Mouse (Mus musculus) forebrain, embryonic 10.5 days (tissue): ENCODE data around the gene Zfp3. TPM values are rescaled to one million over a fixed set of nuclear protein-coding genes. Genes with fewer than 3 reads are reported as not detected.

Experiments
- DNase-seq: peaks from one replicate; pipeline ENCODE4 v3.0.0-alpha.2; 2017; ENCODE audit warnings: low spot score; ENCODE audit errors: extremely low spot score
- H3K27ac ChIP-seq: fragments of 300-500 bp; sonication (generic); 2 replicates; pipeline ENCODE4 v1.5.1; 2016; ENCODE audit warnings: mild to moderate bottlenecking
- H3K27me3 ChIP-seq: fragments of 300-500 bp; sonication (generic); 2 replicates; pipeline ENCODE4 v1.6.1; 2016; ENCODE audit warnings: mild to moderate bottlenecking; ENCODE audit not compliant: poor library complexity, severe bottlenecking
- H3K36me3 ChIP-seq: fragments of 300-500 bp; sonication (generic); replicated peaks from 2 replicates; pipeline ENCODE4 v1.6.1; 2016; ENCODE audit warnings: mild to moderate bottlenecking, moderate library complexity
- H3K4me1 ChIP-seq: fragments of 300-500 bp; sonication (generic); 2 replicates; pipeline ENCODE4 v1.6.1; 2016
- H3K4me3 ChIP-seq: fragments of 300-500 bp; sonication (generic); 2 replicates; pipeline ENCODE4 v1.5.1; 2016; ENCODE audit warnings: mild to moderate bottlenecking, moderate library complexity
- H3K9me3 ChIP-seq: fragments of 300-500 bp; sonication (generic); 2 replicates; pipeline ENCODE4 v1.6.1; 2016; ENCODE audit warnings: mild to moderate bottlenecking, moderate library complexity
- WGBS: fragments of 180-500 bp; shearing (Covaris S2); methylation state at CpG from one replicate; pipeline ENCODE4 v1.1.7; 2016; 5-methylcytosine and 5-hydroxymethylcytosine counted together
- microRNA-seq: library from miRNA; unstranded; fragments of <30 nt; microRNA quantifications from one replicate; pipeline ENCODE4, GENCODE M21; 2017
- polyA plus RNA-seq: library from polyadenylated mRNA; unstranded; fragments of >200 nt; fragmentation: Nextera tagmentation; extraction: Ambion mirVana; gene quantifications from 2 replicates; pipeline ENCODE4 v1.2.1, GENCODE M21; 2016

Zfp3 gene
- polyA plus RNA-seq, 1 experiment from 2014 or later, result 7.4 TPM

DNA sequence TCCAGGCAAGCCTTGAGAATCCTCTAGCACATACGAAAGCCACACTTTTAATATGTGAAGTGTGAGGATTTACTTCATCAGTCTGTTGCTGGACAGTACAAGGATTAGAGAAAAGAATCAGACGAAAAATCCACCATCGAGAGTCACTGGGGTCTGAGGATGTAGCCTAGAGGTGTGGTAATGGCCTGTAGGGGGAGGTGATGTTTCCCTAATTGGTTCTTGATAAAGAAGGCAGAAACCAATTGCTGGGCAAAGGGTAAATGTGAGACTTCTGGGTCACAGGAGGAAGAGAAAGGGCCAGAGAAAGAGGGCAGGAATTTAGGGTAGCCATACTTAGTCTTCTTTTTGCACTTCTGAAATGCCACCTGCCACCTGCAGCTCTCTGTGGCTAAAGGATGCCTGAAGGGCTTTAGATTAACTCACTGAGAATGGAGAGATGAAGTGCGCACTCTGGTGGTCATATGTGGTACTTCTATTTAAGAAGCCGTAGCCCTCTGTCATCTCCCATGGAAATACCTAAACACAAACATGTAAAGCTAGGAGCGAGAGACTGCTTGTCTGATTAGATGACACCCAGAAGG is 51.6 kb downstream of the Zfp3 start:
- Histone ChIP-seq H3K36me3 (no peaks in the 10 kb centered on the region), H3K27me3 (no peaks in the 10 kb centered on the region), H3K4me3 (no peak overlapping the region), H3K4me1 (no peaks in the 10 kb centered on the region; the same call in 1 of the 2 replicates), H3K27ac (no peak overlapping the region), H3K9me3 (no peaks in the 10 kb centered on the region)
- peak; percentile 43 for DNase-seq
- WGBS, result 30% methylated on average over 6 of the region's 6 CpGs

DNA sequence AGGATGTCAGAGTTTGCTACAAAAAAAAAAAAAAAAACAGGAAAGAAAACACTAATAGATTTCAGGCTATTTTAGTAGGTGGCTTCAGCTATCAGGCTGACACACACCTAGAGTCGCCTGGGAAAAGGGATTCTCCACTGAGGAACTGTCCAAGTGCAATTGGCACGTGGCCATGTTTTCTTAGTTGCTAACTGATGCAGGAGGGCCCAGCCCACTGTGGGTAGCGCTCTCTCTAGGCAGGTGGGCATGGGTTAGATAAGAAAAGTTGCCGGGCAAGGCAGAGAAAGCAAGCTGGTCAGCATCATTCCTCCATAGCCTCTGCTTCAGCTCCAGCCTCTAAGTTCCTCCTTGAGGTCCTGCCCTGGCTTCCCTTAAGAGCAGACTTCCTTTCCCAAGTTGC is 52.8 kb downstream of the Zfp3 start:
- DNase-seq, result no peak
- 87% methylated on average over 4 of the region's 4 CpGs for WGBS
- Histone ChIP-seq H3K4me1 (no peaks in the 10 kb centered on the region), H3K4me3 (no peak overlapping the region), H3K27me3 (no peaks in the 10 kb centered on the region), H3K9me3 (no peaks in the 10 kb centered on the region), H3K27ac (no peak overlapping the region), H3K36me3 (no peaks in the 10 kb centered on the region)

DNA sequence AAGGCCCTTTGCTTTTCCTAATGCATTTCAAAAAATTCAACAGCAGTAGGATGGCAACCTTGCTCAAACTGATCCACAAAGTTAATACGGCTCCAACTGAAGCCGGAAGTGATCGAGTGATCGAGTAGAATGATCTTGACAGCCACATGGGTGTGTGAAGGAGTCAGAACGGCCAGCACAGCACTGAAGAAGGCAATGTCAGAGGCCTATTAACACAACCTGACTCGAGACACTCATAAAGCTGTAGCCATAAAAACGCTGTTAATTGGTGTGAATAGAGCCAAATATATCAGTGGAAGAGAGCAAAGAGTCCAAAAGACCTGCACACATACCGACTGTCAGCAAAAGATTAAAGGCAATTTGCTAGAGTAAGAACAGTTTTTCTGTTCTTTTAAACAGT is 56.1 kb downstream of the Zfp3 start:
- Histone ChIP-seq H3K27me3 (no peaks in the 10 kb centered on the region), H3K27ac (no peak overlapping the region), H3K4me3 (no peak overlapping the region), H3K9me3 (no peaks in the 10 kb centered on the region), H3K4me1 (peaks cover 6% of the 10 kb centered on the region), H3K36me3 (no peaks in the 10 kb centered on the region)
- 89% methylated on average over 8 of the region's 8 CpGs for WGBS
- no peak for DNase-seq

DNA sequence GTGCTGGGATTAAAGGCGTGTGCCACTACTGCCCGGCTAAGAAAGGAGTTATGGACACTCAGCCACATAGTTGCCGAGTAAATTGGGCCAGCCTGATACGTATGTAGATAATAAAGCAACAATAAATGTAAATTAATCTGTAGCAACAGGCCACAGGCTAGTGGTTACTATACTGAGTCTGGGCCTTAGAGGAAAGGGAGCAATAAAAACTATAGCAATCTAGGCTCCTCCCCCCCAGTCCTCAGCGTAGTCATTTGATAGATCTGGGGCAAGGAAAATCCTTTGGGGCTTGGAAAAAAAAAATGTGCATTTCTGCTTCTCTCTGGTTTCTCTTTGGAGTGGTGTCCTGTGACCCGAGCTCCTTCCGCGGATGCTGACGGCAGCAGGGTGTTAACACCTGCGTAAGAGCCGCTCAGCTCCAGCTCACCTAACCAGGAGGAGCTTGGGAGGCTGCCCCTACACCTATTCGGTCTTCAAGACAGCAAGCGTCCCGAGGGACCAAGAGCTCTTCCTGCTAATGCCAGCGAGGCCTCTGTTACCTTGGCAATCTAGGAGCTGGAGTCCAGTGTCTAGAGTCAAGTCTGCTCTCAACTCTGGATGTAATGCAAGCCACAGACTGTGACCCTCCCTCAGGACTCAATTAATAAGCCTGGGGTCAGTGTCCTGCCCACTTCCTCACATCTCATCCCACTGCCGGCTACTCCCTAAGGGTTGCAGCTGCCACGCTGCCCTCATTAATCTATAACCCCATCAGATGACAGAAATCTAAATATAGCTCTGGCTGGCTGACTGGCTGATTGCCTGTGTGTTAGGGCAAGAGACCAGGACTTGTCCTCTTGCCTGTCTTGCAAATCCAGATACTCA is 58.0 kb downstream of the Zfp3 start:
- Histone ChIP-seq H3K27ac (no peak overlapping the region), H3K4me1 (peaks cover 6% of the 10 kb centered on the region), H3K9me3 (no peaks in the 10 kb centered on the region; the same call in 1 of the 2 replicates), H3K4me3 (no peak overlapping the region), H3K36me3 (no peaks in the 10 kb centered on the region), H3K27me3 (no peaks in the 10 kb centered on the region)
- DNase-seq, result no peak
- WGBS, result 72% methylated on average over 17 of the region's 17 CpGs

Small RNAs within 50 kb of the gene (microRNA-seq; reads per million reads assigned to microRNA genes)
- not detected for gene Gm22760

Other genes starting within 250 kb of the Zfp3 start
- gene Vmo1, start 249.6 kb upstream of the Zfp3 start, polyA plus RNA-seq, result 0.22 TPM in 1 of 2 replicates, not detected in the other
- gene Gltpd2, start 245.0 kb upstream of the Zfp3 start, polyA plus RNA-seq, result 0.15 and 0.54 TPM in 2 replicates
- 1,074 and 1,112 TPM in 2 replicates for gene Psmb6, start 238.8 kb upstream of the Zfp3 start, polyA plus RNA-seq
- gene Gm40193, start 231.3 kb upstream of the Zfp3 start, polyA plus RNA-seq, result not detected in 2 replicates
- gene Pld2, start 224.1 kb upstream of the Zfp3 start, polyA plus RNA-seq, result 2.7 and 3.1 TPM in 2 replicates
- 12.5 and 12.7 TPM in 2 replicates for gene Mink1, start 201.3 kb upstream of the Zfp3 start, polyA plus RNA-seq
- gene 4930544D05Rik, start 148.4 kb upstream of the Zfp3 start, polyA plus RNA-seq, result not detected in 2 replicates
- not detected in 2 replicates for gene Chrne, start 145.0 kb upstream of the Zfp3 start, polyA plus RNA-seq
- 0.56 and 1.00 TPM in 2 replicates for gene Gp1ba, start 125.1 kb upstream of the Zfp3 start, polyA plus RNA-seq
- 71.3 and 79.9 TPM in 2 replicates for gene Rnf167, start 117.0 kb upstream of the Zfp3 start, polyA plus RNA-seq
- gene Slc25a11, start 116.7 kb upstream of the Zfp3 start, polyA plus RNA-seq, result 138 TPM in 2 replicates
- 1,843 and 1,871 TPM in 2 replicates for gene Pfn1, start 109.6 kb upstream of the Zfp3 start, polyA plus RNA-seq
- gene Eno3, start 107.0 kb upstream of the Zfp3 start, polyA plus RNA-seq, result 33.4 and 44.7 TPM in 2 replicates
- 176 and 181 TPM in 2 replicates for gene Spag7, start 94.8 kb upstream of the Zfp3 start, polyA plus RNA-seq
- 7.4 and 9.1 TPM in 2 replicates for gene Camta2, start 76.1 kb upstream of the Zfp3 start, polyA plus RNA-seq
- gene Inca1, start 64.1 kb upstream of the Zfp3 start, polyA plus RNA-seq, result 0.63 and 1.1 TPM in 2 replicates
- gene Kif1c, start 63.7 kb upstream of the Zfp3 start, polyA plus RNA-seq, result 1.5 and 1.8 TPM in 2 replicates
- gene Scimp, start 48.4 kb downstream of the Zfp3 start, polyA plus RNA-seq, result not detected in 2 replicates
- gene Rabep1, start 80.6 kb downstream of the Zfp3 start, polyA plus RNA-seq, result 33.2 and 37.9 TPM in 2 replicates
- 150 and 155 TPM in 2 replicates for gene Nup88, start 205.8 kb downstream of the Zfp3 start, polyA plus RNA-seq
- gene Rpain, start 206.0 kb downstream of the Zfp3 start, polyA plus RNA-seq, result 83.8 and 93.9 TPM in 2 replicates
- 366 and 369 TPM in 2 replicates for gene C1qbp, start 218.8 kb downstream of the Zfp3 start, polyA plus RNA-seq
- 27.5 and 28.6 TPM in 2 replicates for gene Dhx33, start 240.2 kb downstream of the Zfp3 start, polyA plus RNA-seq